Mouse (Mus musculus): ENCODE measurements around the gene Sdc1.

DNA sequence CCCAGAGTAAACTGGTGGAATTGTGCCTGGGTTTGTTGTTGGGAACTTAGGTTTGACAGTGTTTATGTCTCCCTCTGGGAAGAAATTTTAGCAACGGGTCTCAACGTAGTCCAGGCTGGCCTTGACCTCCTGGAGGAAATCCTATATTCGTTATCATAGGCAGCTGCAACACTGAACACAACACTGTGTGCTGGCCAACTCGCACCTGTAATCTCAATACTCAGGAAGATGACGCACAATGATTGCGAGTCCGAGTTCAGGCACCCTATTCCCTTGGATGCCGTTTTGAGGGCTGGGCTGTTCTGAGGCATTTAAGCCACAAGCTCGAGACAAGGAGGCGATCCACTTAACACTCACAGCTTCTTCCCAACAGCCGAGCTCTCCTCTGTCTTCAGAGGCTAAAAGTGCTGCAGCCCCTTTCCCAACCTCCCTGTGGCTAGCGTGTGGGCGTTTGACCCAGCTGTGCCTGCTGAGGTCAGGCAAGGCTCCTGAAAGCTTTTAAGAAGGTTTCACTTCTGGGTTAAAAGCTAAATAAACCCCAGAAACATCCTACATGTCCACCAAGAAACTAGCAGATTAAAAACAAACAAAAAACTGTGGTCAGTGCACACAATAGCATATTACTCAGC lies 58.0 kb downstream of the Sdc1 start:
- no peak for TF ChIP-seq CTCF (IDR thresholded peaks at IDR 0.05; ENCODE audit: low read depth)
- TF ChIP-seq EP300 (IDR thresholded peaks at IDR 0.05; ENCODE audit: low read depth): no peak

Measured in liver, postnatal 0 days (tissue).